Comparison of ENCODE assay signal across 14 mouse cellular contexts in genomic region chr2:180896819-180897625, GRCm38 (mm10). TPM values are rescaled to one million over a fixed set of nuclear protein-coding genes. Genes with fewer than 3 reads are reported as not detected.
DNase-seq lines count a peak whose midpoint lies in the region; ATAC-seq lines count a peak whose summit lies in the region.
"Had no signal": no experiment of that assay in that cellular context is flagged by ENCODE, and none has a peak within 500 bp of the region (broad histone marks: within the 10 kb centered on the region; RNA-seq: fewer than 3 reads in every experiment).

No protein-coding gene starts in this region.

- H3K27ac ChIP-seq in forebrain, embryonic 14.5 days (ENCODE audit: low read depth, low read length): peak overlapping the region; percentile 65
- H3K27ac ChIP-seq in midbrain, embryonic 16.5 days (ENCODE audit: low read length): peak overlapping the region; percentile 99
- H3K27ac ChIP-seq: limb, embryonic 13.5 days had no signal

- no peak overlapping the region for H3K4me3 ChIP-seq in forebrain, embryonic 14.5 days (ENCODE audit: low read depth, low read length)
- no peak overlapping the region for H3K4me3 ChIP-seq in midbrain, embryonic 16.5 days (ENCODE audit: low read depth, low read length)
- H3K4me3 ChIP-seq: limb, embryonic 13.5 days had no signal

- intact Hi-C loops in heart, postnatal 14 days (cut with DNase I): loop anchor here (5.0 kb wide), 1 partner anchor 110 kb away; no protein-coding TSS in a partner anchor

- ATAC-seq in forebrain, embryonic 14.5 days: no peak
- ATAC-seq in midbrain, embryonic 16.5 days: no peak
- no peak for ATAC-seq in CD4-positive, CD25-positive, alpha-beta regulatory T cell, adult 4 months

- peak overlapping the region; percentile 56; the same call in 1 of the 2 replicates for H3K9ac ChIP-seq in forebrain, embryonic 14.5 days (ENCODE audit: low read length)
- H3K9ac ChIP-seq in midbrain, embryonic 16.5 days (ENCODE audit: low read depth, low read length): no peak overlapping the region
- H3K9ac ChIP-seq: limb, embryonic 13.5 days had no signal

- peaks cover 4% of the 10 kb centered on the region; the same call in 1 of the 2 replicates for H3K36me3 ChIP-seq in forebrain, embryonic 14.5 days (ENCODE audit: control insufficient read depth, insufficient read depth, low read length)
- H3K36me3 ChIP-seq in midbrain, embryonic 16.5 days (ENCODE audit: control insufficient read depth, insufficient read depth, low read length): no peaks in the 10 kb centered on the region; the same call in 1 of the 2 replicates
- H3K36me3 ChIP-seq: limb, embryonic 13.5 days had no signal

- H3K27me3 ChIP-seq in forebrain, embryonic 14.5 days (replicated peaks; ENCODE audit: control insufficient read depth, insufficient read depth, low read length): 0 out of 2 replicates have a peak, but pooled peaks cover 9% of the 10 kb centered on the region
- H3K27me3 ChIP-seq in midbrain, embryonic 16.5 days (ENCODE audit: control insufficient read depth, insufficient read depth, low read depth, low read length): no peaks in the 10 kb centered on the region

- peaks cover 12% of the 10 kb centered on the region for H3K4me1 ChIP-seq in forebrain, embryonic 14.5 days (ENCODE audit: control insufficient read depth, insufficient read depth, low read length)
- peaks cover 31% of the 10 kb centered on the region for H3K4me1 ChIP-seq in midbrain, embryonic 16.5 days (ENCODE audit: control insufficient read depth, insufficient read depth, low read length)

- 0 out of 2 replicates have a peak overlapping the region, but pooled peaks have one; percentile 60 for H3K4me2 ChIP-seq in forebrain, embryonic 14.5 days (ENCODE audit: low read length)
- H3K4me2 ChIP-seq in midbrain, embryonic 16.5 days (ENCODE audit: low read length): no peak overlapping the region
- H3K4me2 ChIP-seq: limb, embryonic 13.5 days had no signal

- H3K9me3 ChIP-seq in forebrain, embryonic 14.5 days (replicated peaks; ENCODE audit: control insufficient read depth, low read length): no peaks in the 10 kb centered on the region
- no peaks in the 10 kb centered on the region for H3K9me3 ChIP-seq in midbrain, embryonic 16.5 days (replicated peaks; ENCODE audit: control insufficient read depth, low read length, poor library complexity, severe bottlenecking)
- H3K9me3 ChIP-seq: limb, embryonic 13.5 days had no signal

- DNase-seq in cerebellum, postnatal 25 days: peak; percentile 43 to 44
- DNase-seq in forebrain, embryonic 14.5 days (ENCODE audit: low spot score): no peak
- DNase-seq in layer of hippocampus, adult 11-12 months (ENCODE audit: low spot score): peak; percentile 28
- no peak for DNase-seq in kidney, adult 11 months
- DNase-seq in heart, postnatal 14 days: no peak
- no peak for DNase-seq in Muller cell, postnatal 12 days (ENCODE audit: inconsistent ontology term)
- DNase-seq: gastrocnemius, postnatal 10 days; heart, postnatal 36 days; kidney, postnatal 10 days had no signal

- 72% methylated on average over 15 of the region's 15 CpGs for WGBS in forebrain, embryonic 14.5 days
- 46% methylated on average over 15 of the region's 15 CpGs for WGBS in midbrain, embryonic 16.5 days

RNA-seq across cellular contexts. Expression of gene Ythdf1, which starts 23.7 kb away (rescaled TPM):
- polyA plus RNA-seq in forebrain, embryonic 14.5 days (2014; fragmentation: Nextera tagmentation; extraction: Ambion mirVana): 24.5 and 36.8 TPM in 2 replicates
- 38.8 and 45.2 TPM in 2 replicates for polyA plus RNA-seq in midbrain, embryonic 16.5 days (2015; fragmentation: Nextera tagmentation; extraction: Ambion mirVana)
- polyA plus RNA-seq in CD4-positive, CD25-positive, alpha-beta regulatory T cell, adult 4 months (2017; shearing (Covaris generic)): 1 to 10 TPM; 7.5 to 9.2 TPM
- 10 to 100 TPM; 43.1 to 43.9 TPM for total RNA-seq in heart, postnatal 14 days (2021)

RNA-seq across cellular contexts. Expression of gene Birc7, which starts 31.8 kb away (rescaled TPM):
- not detected in 2 replicates for polyA plus RNA-seq in forebrain, embryonic 14.5 days (2014; fragmentation: Nextera tagmentation; extraction: Ambion mirVana)
- polyA plus RNA-seq in midbrain, embryonic 16.5 days (2015; fragmentation: Nextera tagmentation; extraction: Ambion mirVana): not detected in 2 replicates
- polyA plus RNA-seq in CD4-positive, CD25-positive, alpha-beta regulatory T cell, adult 4 months (2017; shearing (Covaris generic)): not detected
- not detected for total RNA-seq in heart, postnatal 14 days (2021)
- total RNA-seq: gastrocnemius, postnatal 10 days; heart, postnatal 36 days had no signal
- polyA plus RNA-seq: embryonic facial prominence, embryonic 14.5 days; limb, embryonic 13.5 days; lung, embryonic 16.5 days had no signal

RNA-seq across cellular contexts. Expression of gene Nkain4, which starts 57.5 kb away (rescaled TPM):
- polyA plus RNA-seq in forebrain, embryonic 14.5 days (2014; fragmentation: Nextera tagmentation; extraction: Ambion mirVana): 57.3 and 60.7 TPM in 2 replicates
- polyA plus RNA-seq in midbrain, embryonic 16.5 days (2015; fragmentation: Nextera tagmentation; extraction: Ambion mirVana): 66.7 and 82.7 TPM in 2 replicates
- not detected for polyA plus RNA-seq in CD4-positive, CD25-positive, alpha-beta regulatory T cell, adult 4 months (2017; shearing (Covaris generic))
- total RNA-seq in heart, postnatal 14 days (2021): 10 to 100 TPM; 15.3 to 15.7 TPM

Comparison
In these comparisons a context has a peak if more than half of its experiments do, and no peak if none do; other contexts are left out.
1. DNase-seq: peak in cerebellum, postnatal 25 days (2 of 2) and layer of hippocampus, adult 11-12 months (single experiment); none in forebrain, embryonic 14.5 days (single experiment), kidney, adult 11 months (single experiment), heart, postnatal 14 days (0 of 2) and Muller cell, postnatal 12 days (single experiment).
2. RNA of gene Nkain4, which starts 57.5 kb away (polyA plus RNA-seq): 66.7 to 82.7 TPM in midbrain, embryonic 16.5 days and 57.3 to 60.7 TPM in forebrain, embryonic 14.5 days; not detected in CD4-positive, CD25-positive, alpha-beta regulatory T cell, adult 4 months; every median in the first group is over 10 times any median in the second.